Mouse (Mus musculus) embryonic facial prominence, embryonic 12.5 days (tissue): Measurements from ENCODE around the gene Plcl2. TPM values are rescaled to one million over a fixed set of nuclear protein-coding genes. Genes with fewer than 3 reads are reported as not detected.

Source experiments
- ATAC-seq: fragments of 200-750 bp; cut with Nextera tagmentation; 2 replicates; pipeline ENCODE4 v1.8.0; 2017; ENCODE audit not compliant: insufficient number of reproducible peaks, insufficient read depth, low FRiP score, low TSS enrichment
- H3K27ac ChIP-seq: fragments of 300-500 bp; sonication (generic); 2 replicates; pipeline ENCODE4 v1.5.1; 2016; ENCODE audit warnings: mild to moderate bottlenecking
- H3K27me3 ChIP-seq: fragments of 300-500 bp; sonication (generic); 2 replicates; pipeline ENCODE4 v1.6.1; 2016; ENCODE audit warnings: mild to moderate bottlenecking, moderate library complexity
- H3K36me3 ChIP-seq: fragments of 300-500 bp; sonication (generic); 2 replicates; pipeline ENCODE4 v1.6.1; 2016; ENCODE audit warnings: mild to moderate bottlenecking
- H3K4me1 ChIP-seq: fragments of 300-500 bp; sonication (generic); 2 replicates; pipeline ENCODE4 v1.6.1; 2016
- H3K4me2 ChIP-seq: fragments of 300-500 bp; sonication (generic); replicated peaks from 2 replicates; pipeline ENCODE4 v1.6.1; 2016; ENCODE audit warnings: mild to moderate bottlenecking, moderate library complexity
- H3K4me3 ChIP-seq: fragments of 300-500 bp; sonication (generic); 2 replicates; pipeline ENCODE4 v1.5.1; 2016; ENCODE audit warnings: mild to moderate bottlenecking
- H3K9ac ChIP-seq: fragments of 300-500 bp; sonication (generic); 2 replicates; pipeline ENCODE4 v1.6.1; 2016; ENCODE audit warnings: mild to moderate bottlenecking, moderate library complexity
- H3K9me3 ChIP-seq: fragments of 300-500 bp; sonication (generic); 2 replicates; pipeline ENCODE4 v1.6.1; 2016; ENCODE audit warnings: mild to moderate bottlenecking, moderate library complexity
- WGBS: fragments of 180-500 bp; shearing (Covaris S2); methylation state at CpG from one replicate; pipeline ENCODE4 v1.1.7; 2016; 5-methylcytosine and 5-hydroxymethylcytosine counted together
- polyA plus RNA-seq: library from polyadenylated mRNA; unstranded; fragments of >200 nt; fragmentation: Nextera tagmentation; extraction: Ambion mirVana; gene quantifications from 2 replicates; pipeline ENCODE4 v1.2.1, GENCODE M21; 2016

Gene Plcl2
- polyA plus RNA-seq: 5.9 and 6.1 TPM in 2 replicates

GRCm38 (mm10) chr17:50509251-50510104, at the start of gene Plcl2:
Gene Plcl2, plus strand, starts transcription at chr17:50509403.
- peak within 1 kb of the TSS; percentile 74 for H3K4me2 ChIP-seq
- no peaks in the 10 kb centered on the region for H3K9me3 ChIP-seq
- H3K4me1 ChIP-seq: peaks cover 5% of the 10 kb centered on the region; the same call in 1 of the 2 replicates
- H3K36me3 ChIP-seq: no peaks in the 10 kb centered on the region
- peak; percentile 79 for ATAC-seq
- peak within 1 kb of the TSS; percentile 87 for H3K9ac ChIP-seq
- H3K27me3 ChIP-seq: 0 out of 2 replicates have a peak, but pooled peaks cover 4% of the 10 kb centered on the region
- H3K27ac ChIP-seq: peak within 1 kb of the TSS; percentile 88
- peak within 1 kb of the TSS; percentile 80 for H3K4me3 ChIP-seq
- WGBS: under 1% methylated on average over 81 of the region's 95 CpGs

- H3K4me1 ChIP-seq: no peaks in the 10 kb centered on the region
- no peak overlapping the region for H3K9ac ChIP-seq
- no peak overlapping the region for H3K4me2 ChIP-seq
- ATAC-seq: no peak
- no peaks in the 10 kb centered on the region for H3K36me3 ChIP-seq
- no peaks in the 10 kb centered on the region for H3K27me3 ChIP-seq
- H3K27ac ChIP-seq: no peak overlapping the region
- 77% methylated on average over 8 of the region's 8 CpGs for WGBS
- H3K9me3 ChIP-seq: no peaks in the 10 kb centered on the region
- no peak overlapping the region for H3K4me3 ChIP-seq
Observed at GRCm38 (mm10) chr17:50460301-50460700, 48.9 kb upstream of the Plcl2 start.

GRCm38 (mm10) chr17:50467438-50467837, 41.8 kb upstream of the Plcl2 start:
- Histone ChIP-seq H3K4me2 (no peak overlapping the region), H3K27me3 (no peaks in the 10 kb centered on the region), H3K4me1 (peaks cover 8% of the 10 kb centered on the region; the same call in 1 of the 2 replicates), H3K4me3 (no peak overlapping the region), H3K9me3 (no peaks in the 10 kb centered on the region), H3K27ac (no peak overlapping the region), H3K9ac (no peak overlapping the region), H3K36me3 (no peaks in the 10 kb centered on the region)
- 82% methylated on average over 2 of the region's 2 CpGs for WGBS
- ATAC-seq: no peak

GRCm38 (mm10) chr17:50469126-50469525, 40.1 kb upstream of the Plcl2 start:
- ATAC-seq: no peak
- 76% methylated on average over 5 of the region's 5 CpGs for WGBS

GRCm38 (mm10) chr17:50469543-50470431, 39.4 kb upstream of the Plcl2 start:
- ATAC-seq: no peak

More at GRCm38 (mm10) chr17:50469126-50469525, 40.1 kb upstream of the Plcl2 start:
- Histone ChIP-seq H3K4me3 (no peak overlapping the region), H3K4me2 (no peak overlapping the region), H3K27me3 (no peaks in the 10 kb centered on the region), H3K9me3 (no peaks in the 10 kb centered on the region), H3K4me1 (peaks cover 8% of the 10 kb centered on the region; the same call in 1 of the 2 replicates), H3K9ac (no peak overlapping the region), H3K36me3 (no peaks in the 10 kb centered on the region), H3K27ac (no peak overlapping the region)

GRCm38 (mm10) chr17:50470432-50471078, 38.6 kb upstream of the Plcl2 start:
- H3K9ac ChIP-seq: no peak overlapping the region
- no peaks in the 10 kb centered on the region for H3K36me3 ChIP-seq
- peaks cover 8% of the 10 kb centered on the region; the same call in 1 of the 2 replicates for H3K4me1 ChIP-seq
- H3K4me3 ChIP-seq: 0 out of 2 replicates have a peak overlapping the region, but pooled peaks have one; percentile 12
- H3K4me2 ChIP-seq: peak overlapping the region; percentile 38
- H3K27me3 ChIP-seq: no peaks in the 10 kb centered on the region
- H3K9me3 ChIP-seq: no peaks in the 10 kb centered on the region
- H3K27ac ChIP-seq: peak overlapping the region; percentile 84
- ATAC-seq: no peak; the same call in 1 of the 2 replicates
- 20% methylated on average over 16 of the region's 16 CpGs for WGBS

More at GRCm38 (mm10) chr17:50469543-50470431, 39.4 kb upstream of the Plcl2 start:
- Histone ChIP-seq H3K4me2 (peak overlapping the region; percentile 38), H3K4me1 (peaks cover 8% of the 10 kb centered on the region; the same call in 1 of the 2 replicates), H3K27me3 (no peaks in the 10 kb centered on the region), H3K4me3 (no peak overlapping the region), H3K9me3 (no peaks in the 10 kb centered on the region), H3K27ac (peak overlapping the region; percentile 84), H3K9ac (no peak overlapping the region), H3K36me3 (no peaks in the 10 kb centered on the region)
- 20% methylated on average over 13 of the region's 13 CpGs for WGBS

GRCm38 (mm10) chr17:50471230-50471629, 38.0 kb upstream of the Plcl2 start:
- no peak for ATAC-seq
- Histone ChIP-seq H3K4me2 (no peak overlapping the region), H3K36me3 (no peaks in the 10 kb centered on the region), H3K9me3 (no peaks in the 10 kb centered on the region), H3K4me1 (peaks cover 8% of the 10 kb centered on the region; the same call in 1 of the 2 replicates), H3K27me3 (no peaks in the 10 kb centered on the region), H3K27ac (peak overlapping the region; percentile 84; the same call in 1 of the 2 replicates), H3K9ac (no peak overlapping the region), H3K4me3 (no peak overlapping the region)
- WGBS: 70% methylated on average over 3 of the region's 3 CpGs

GRCm38 (mm10) chr17:50477277-50477676, 31.9 kb upstream of the Plcl2 start:
- Histone ChIP-seq H3K27ac (no peak overlapping the region), H3K9ac (no peak overlapping the region), H3K9me3 (no peaks in the 10 kb centered on the region), H3K27me3 (no peaks in the 10 kb centered on the region), H3K4me1 (no peaks in the 10 kb centered on the region), H3K36me3 (no peaks in the 10 kb centered on the region), H3K4me3 (no peak overlapping the region), H3K4me2 (no peak overlapping the region)
- ATAC-seq: no peak
- 90% methylated on average over 4 of the region's 4 CpGs for WGBS

GRCm38 (mm10) chr17:50480867-50481266, 28.3 kb upstream of the Plcl2 start:
- ATAC-seq: no peak
- 70% methylated on average over 7 of the region's 7 CpGs for WGBS

GRCm38 (mm10) chr17:50483700-50484099, 25.5 kb upstream of the Plcl2 start:
- no peak for ATAC-seq
- Histone ChIP-seq H3K4me2 (no peak overlapping the region), H3K27me3 (no peaks in the 10 kb centered on the region), H3K9ac (no peak overlapping the region), H3K36me3 (no peaks in the 10 kb centered on the region), H3K4me3 (no peak overlapping the region), H3K9me3 (no peaks in the 10 kb centered on the region), H3K4me1 (no peaks in the 10 kb centered on the region), H3K27ac (no peak overlapping the region)
- WGBS: 80% methylated on average over 7 of the region's 7 CpGs

More at GRCm38 (mm10) chr17:50480867-50481266, 28.3 kb upstream of the Plcl2 start:
- Histone ChIP-seq H3K27me3 (no peaks in the 10 kb centered on the region), H3K4me3 (no peak overlapping the region), H3K4me1 (no peaks in the 10 kb centered on the region), H3K9ac (no peak overlapping the region), H3K4me2 (no peak overlapping the region), H3K36me3 (no peaks in the 10 kb centered on the region), H3K27ac (no peak overlapping the region), H3K9me3 (no peaks in the 10 kb centered on the region)

GRCm38 (mm10) chr17:50484981-50485380, 24.2 kb upstream of the Plcl2 start:
- H3K4me3 ChIP-seq: no peak overlapping the region
- H3K36me3 ChIP-seq: no peaks in the 10 kb centered on the region
- no peaks in the 10 kb centered on the region for H3K27me3 ChIP-seq
- ATAC-seq: no peak
- H3K9ac ChIP-seq: no peak overlapping the region
- H3K27ac ChIP-seq: no peak overlapping the region
- WGBS: 83% methylated on average over 5 of the region's 5 CpGs
- no peak overlapping the region for H3K4me2 ChIP-seq
- no peaks in the 10 kb centered on the region for H3K9me3 ChIP-seq
- H3K4me1 ChIP-seq: no peaks in the 10 kb centered on the region
